Mouse (Mus musculus) spleen, adult 10 weeks (tissue): ENCODE results near the gene Rab5c. TPM values are rescaled to one million over a fixed set of nuclear protein-coding genes. Genes with fewer than 3 reads are reported as not detected.

Experiments
- polyA plus RNA-seq: library from polyadenylated mRNA; stranded (reverse); fragments of 350-450 nt; fragmentation: Illumina TruSeq; extraction: RNeasy Lipid Tissue Mini Kit (QIAGEN cat#74804); gene quantifications from one replicate; pipeline ENCODE4 v1.2.3, GENCODE M21; 2015; ENCODE audit warnings: low replicate concordance; ENCODE audit not compliant: insufficient read depth

Rab5c gene
- polyA plus RNA-seq = 93.5 TPM

DNA sequence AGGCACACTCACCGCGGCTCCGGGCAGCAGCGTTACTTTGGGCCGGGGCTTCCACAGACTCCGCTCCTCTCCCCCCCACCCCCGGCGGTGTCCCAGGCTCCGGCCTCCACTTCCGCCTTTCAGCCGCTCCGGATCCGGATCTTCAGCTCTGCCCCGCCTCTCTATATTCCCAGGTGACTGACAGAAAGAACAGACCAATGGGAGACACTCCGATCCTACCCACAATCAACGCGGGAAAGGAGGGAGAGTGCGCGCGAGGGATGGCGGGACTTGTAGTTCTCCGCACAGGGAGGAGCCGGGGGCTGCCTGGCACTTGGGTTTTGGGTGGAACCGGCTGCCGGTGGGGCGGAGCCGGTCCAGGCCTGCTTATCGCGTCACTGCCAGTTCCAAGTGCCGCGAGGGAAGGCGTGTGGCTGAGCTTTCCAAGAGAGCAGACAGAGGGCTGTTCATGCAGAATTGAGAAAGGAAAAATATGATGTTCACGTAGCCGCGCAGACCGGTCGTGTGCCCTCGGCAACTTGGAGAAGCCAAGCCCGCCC is at the start of gene Rab5c:
Gene Rab5c (minus strand): TSS at position 150 of the 539 bp plus-strand sequence.

DNA sequence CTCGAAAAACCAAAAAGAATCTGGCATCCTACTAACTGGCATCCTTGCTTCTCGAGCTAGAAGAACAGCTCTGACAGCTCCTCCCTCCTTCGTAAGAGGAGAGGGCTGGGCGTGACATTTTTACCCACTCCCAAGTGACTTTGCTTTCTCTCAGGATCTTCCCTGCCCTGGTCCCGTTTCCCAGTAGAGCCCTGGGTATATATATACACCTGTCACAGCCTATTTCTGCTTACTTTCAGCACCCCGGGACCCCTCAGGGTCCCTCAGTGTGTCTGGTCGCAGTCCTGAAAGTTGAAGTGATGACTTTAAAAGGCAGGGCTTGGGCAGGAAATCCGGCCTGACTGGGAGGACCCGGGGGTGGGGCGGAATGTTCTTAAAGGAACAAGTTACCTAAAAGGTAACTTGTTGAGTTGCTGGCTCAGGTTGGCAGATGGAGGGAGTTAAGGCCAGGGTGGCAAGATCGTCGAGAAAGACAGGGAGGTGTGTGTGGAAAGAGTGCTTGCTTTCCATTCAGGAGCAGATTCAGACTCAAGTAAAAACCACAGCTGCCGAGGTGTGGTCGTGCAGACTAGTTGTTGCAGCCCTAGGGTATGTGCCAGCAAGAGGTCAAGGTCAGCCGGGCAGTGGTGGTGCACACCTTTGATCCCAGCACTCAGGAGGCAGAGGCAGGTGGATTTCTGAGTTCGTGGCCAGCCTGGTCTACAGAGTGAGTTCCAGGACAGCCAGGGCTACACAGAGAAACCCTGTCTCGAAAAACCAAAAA is 32.8 kb upstream of the Rab5c start, which contains the start of gene Ghdc:
Gene Ghdc (minus strand): TSS at position 312 of the 763 bp plus-strand sequence.

DNA sequence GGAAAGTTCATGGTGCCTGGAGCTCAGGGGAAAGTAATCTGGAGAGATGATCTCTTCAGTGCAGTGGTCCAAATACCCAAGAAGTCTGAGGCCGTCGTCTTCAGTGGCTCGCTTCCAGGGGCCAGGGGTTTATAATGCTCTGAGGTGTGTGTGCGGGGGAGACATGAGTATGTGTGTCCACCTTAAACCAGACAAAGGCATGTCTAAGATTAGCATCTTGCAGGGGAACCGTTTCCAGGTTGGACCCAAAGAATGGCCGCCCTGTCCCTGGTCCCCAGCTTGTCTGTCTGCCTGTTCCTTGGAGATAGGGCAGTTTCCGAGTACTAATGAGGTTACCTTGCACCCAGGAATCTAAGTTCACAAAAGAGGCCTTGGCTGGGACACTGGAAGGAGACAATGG is 24.8 kb upstream of the Rab5c start, which contains the start of gene Hcrt:
Gene Hcrt (minus strand): TSS at position 101 of the 400 bp plus-strand sequence.

DNA sequence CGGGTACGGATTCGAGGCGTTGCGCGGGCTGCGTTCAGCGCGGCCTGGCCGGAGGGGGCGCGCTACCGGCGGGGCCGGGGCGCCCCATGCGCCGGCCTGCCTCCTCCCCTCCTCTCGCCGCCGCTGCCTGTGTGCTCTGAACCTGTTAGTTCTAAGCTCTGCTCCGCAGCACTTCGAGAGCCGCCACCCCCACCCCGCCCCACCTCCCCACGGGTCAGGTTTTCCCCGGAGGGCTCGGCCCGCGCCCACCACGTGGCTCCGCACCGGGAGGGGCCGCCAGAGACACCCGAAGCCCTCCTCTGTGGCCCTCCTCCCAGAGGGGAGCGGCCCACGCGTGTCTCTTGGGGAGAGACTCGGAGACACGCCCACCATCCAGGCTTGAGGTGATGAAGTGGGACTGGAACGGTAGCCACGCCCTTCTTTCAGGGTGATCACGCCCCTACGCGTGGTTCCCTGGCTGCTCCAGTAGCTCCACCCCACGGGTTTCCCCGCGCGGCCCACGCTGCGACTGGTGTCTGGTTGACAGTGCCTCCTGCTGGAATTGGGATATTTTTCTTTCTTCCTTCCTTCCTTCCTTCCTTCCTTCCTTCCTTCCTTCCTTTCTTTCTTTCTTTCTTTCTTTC is 21.7 kb upstream of the Rab5c start, which contains the start of gene Kcnh4:
Gene Kcnh4 (minus strand): TSS at position 332 of the 623 bp plus-strand sequence.

DNA sequence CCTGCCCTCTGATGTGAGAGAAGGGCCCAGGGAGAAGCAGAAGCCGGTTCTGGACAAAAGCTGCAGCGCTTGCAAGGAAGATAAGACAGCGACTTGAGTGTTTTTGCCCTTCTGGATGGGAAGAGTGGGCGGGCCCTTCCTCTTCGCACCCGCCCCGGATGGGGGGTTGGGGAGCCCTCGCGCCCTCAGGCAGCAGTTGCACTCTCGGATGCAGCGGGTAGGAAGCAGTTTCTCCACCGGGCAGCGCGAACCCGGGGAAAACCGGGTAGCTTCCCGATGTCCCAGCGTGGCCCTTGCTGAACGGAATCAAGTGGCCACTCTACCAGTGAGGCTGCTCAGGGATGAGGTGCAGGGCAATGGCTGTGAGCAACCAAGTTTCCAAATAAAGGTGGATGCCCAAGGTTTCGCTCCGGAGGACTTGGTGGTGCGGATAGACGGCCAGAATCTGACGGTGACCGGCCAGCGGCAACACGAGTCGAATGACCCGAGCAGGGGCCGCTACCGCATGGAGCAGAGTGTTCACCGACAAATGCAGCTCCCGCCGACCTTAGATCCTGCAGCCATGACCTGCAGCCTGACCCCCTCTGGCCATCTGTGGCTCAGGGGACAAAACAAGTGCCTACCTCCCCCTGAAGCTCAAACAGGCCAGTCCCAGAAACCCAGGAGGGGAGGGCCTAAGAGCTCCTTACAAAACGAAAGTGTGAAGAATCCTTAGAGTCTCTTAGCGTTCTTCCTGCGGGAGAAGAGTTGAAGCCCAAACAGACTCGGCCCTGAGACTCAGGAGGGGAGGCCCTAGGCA is 24.1 kb downstream of the Rab5c start, which contains the start of gene Hspb9:
Gene Hspb9 (plus strand): TSS at position 116 of the 799 bp plus-strand sequence.

DNA sequence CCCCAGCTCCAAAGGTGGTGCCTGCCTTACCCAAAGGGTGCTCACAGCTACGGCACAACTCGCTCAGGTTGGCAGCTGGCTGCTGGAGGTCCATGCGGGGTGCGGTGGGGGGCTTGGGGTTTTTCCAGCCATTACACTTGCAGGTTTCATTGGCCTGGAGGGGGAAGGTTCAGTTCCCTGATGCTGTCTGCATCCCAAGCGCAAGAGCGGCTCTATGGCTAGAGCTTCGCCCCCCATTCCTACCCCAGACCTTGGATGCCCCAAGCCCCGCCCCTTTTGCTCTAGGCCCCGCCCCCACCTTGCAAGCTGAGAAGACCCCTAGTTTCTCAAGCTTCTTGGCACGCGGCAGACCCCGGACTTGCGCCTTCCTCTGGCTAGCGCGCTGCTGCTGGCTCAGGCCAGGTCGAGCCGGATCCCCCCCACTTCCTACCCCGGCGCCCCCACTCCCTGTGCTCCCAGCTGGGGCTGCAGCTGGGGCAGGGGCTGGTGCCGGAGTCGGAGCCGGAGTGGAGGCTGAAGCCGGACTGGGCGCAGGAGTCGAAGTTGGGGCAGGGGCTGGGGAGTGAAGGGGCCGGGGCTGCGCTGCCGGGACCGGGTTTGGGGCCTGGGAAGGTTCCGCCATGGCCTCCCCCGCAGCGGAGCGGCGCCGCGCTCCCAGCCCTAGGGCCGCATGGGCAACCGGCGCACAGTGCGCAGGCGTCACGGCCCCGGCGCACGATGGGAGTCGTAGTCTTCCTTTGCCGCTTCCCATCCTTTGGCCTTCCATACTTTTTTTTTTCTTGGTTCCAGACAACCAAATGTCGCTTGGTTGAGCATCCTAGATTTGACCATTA is 26.0 kb downstream of the Rab5c start, which contains the start of gene Kat2a:
Gene Kat2a (minus strand): TSS at position 683 of the 833 bp plus-strand sequence.

DNA sequence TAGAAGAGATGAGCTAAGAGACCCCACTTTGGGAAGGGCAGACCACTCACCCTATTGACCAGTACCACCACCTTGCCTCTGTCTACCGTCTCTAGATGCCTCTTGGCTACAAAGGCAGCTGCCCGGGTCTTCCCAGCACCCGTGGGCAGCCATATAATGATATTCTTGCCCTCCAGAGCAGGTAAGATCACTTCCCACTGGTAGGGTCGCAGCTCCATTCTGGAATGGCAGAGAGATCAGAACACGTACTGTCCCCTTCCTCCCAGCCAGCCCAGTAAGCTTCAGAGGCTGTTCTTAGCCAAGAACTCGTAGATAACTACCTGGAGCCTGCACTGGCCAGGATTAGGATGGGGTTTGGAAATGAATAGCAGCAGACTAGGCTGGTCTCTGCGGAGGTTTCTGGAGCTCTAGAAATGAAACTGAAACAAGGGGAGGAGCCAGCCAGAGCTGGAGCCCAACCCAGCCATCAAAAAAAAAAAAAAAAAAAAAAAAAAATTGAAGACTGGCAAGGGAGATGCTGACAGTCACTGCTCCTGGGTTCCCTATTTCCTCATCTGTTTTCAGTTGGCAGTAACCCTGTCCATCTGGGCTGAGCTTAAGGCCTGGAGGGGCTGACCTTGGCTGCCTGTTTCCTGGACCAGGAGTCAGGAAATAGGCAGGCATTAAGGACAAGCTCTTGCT is 34.0 kb downstream of the Rab5c start, which contains the start of gene Dhx58:
Gene Dhx58 (minus strand): TSS at position 421 of the 681 bp plus-strand sequence.

DNA sequence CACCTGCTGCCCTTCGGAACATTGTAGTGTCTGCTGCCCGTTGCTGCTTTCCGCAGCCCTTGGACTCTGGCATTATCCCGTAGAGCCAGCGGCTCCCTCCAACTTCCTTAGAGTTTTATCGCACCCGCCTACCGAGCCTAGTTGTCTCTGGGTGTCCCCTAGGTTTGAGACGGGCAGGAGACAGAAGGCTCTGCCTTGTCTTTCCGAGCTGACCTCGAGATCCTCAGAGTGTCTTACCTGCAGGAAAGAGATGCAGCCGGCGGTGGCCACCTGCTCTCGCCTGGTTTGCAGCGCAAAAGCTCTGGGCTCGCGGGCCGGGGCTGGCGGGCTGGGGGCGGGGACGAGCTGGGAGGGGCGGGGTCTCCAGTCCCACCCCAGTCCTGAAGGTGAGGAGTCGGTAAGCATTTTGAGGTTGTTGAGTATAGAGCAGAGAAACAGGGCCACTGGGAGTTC is 45.8 kb downstream of the Rab5c start, which contains the start of gene Zfp385c:
Gene Zfp385c (minus strand): TSS at position 292 of the 453 bp plus-strand sequence.

Other genes with a start within 250 kb of the Rab5c start
- 92.7 TPM for gene Acly, start 210.2 kb downstream of the Rab5c start, polyA plus RNA-seq
- 0.15 TPM for gene Ttc25, start 192.6 kb downstream of the Rab5c start, polyA plus RNA-seq
- gene Cnp, start 163.3 kb downstream of the Rab5c start, polyA plus RNA-seq = 99.4 TPM
- gene Nkiras2, start 119.0 kb downstream of the Rab5c start, polyA plus RNA-seq = 17.5 TPM
- 892 TPM for gene Dnajc7, start 118.0 kb downstream of the Rab5c start, polyA plus RNA-seq
- 0.11 TPM for gene Zfp385c, start 45.8 kb downstream of the Rab5c start, polyA plus RNA-seq
- 25.0 TPM for gene Dhx58, start 33.9 kb downstream of the Rab5c start, polyA plus RNA-seq
- gene Kat2a, start 25.8 kb downstream of the Rab5c start, polyA plus RNA-seq = 20.4 TPM
- not detected for gene Hspb9, start 24.4 kb downstream of the Rab5c start, polyA plus RNA-seq
- 0.17 TPM for gene Kcnh4, start 21.7 kb upstream of the Rab5c start, polyA plus RNA-seq
- not detected for gene Hcrt, start 24.7 kb upstream of the Rab5c start, polyA plus RNA-seq
- gene Ghdc, start 32.7 kb upstream of the Rab5c start, polyA plus RNA-seq = 5.1 TPM
- 26.7 TPM for gene Stat5b, start 112.5 kb upstream of the Rab5c start, polyA plus RNA-seq
- gene Stat5a, start 121.1 kb upstream of the Rab5c start, polyA plus RNA-seq = 14.3 TPM
- gene Stat3, start 201.3 kb upstream of the Rab5c start, polyA plus RNA-seq = 99.4 TPM
- gene Cavin1, start 232.7 kb upstream of the Rab5c start, polyA plus RNA-seq = 27.5 TPM